In genomic region chr8:69900895-69901451, GRCm38 (mm10) we compare ENCODE assay signal across 8 mouse cellular contexts. TPM values are rescaled to one million over a fixed set of nuclear protein-coding genes. Genes with fewer than 3 reads are reported as not detected.
DNase-seq lines count a peak whose midpoint lies in the region; ATAC-seq and TF ChIP-seq lines count a peak whose summit lies in the region.

No protein-coding gene starts in this region.

- no peak for TF ChIP-seq POLR2A in cortical plate, adult 2 months (IDR thresholded peaks at IDR 0.05; ENCODE audit: extremely low read depth, insufficient read depth, low read length)
- TF ChIP-seq POLR2A in myocyte (IDR thresholded peaks at IDR 0.05; ENCODE audit: insufficient read length, low read depth), result no peak

- peak overlapping the region; percentile 95 for H3K4me3 ChIP-seq in layer of hippocampus, adult 2 months
- H3K4me3 ChIP-seq in cortical plate, adult 2 months (ENCODE audit: insufficient read depth, low read length), result peak overlapping the region; percentile 73
- peak overlapping the region; percentile 76 for H3K4me3 ChIP-seq in hindbrain, postnatal 0 days (ENCODE audit: low read length)
- H3K4me3 ChIP-seq in myocyte, result peak overlapping the region; percentile 90

- no peaks in the 10 kb centered on the region for H3K9me3 ChIP-seq in hindbrain, postnatal 0 days (ENCODE audit: low read length)

- peaks cover 49% of the 10 kb centered on the region for H3K79me2 ChIP-seq in myocyte (ENCODE audit: control insufficient read depth, insufficient read depth)

- H3K27me3 ChIP-seq in hindbrain, postnatal 0 days (ENCODE audit: insufficient read depth, low read length), result no peaks in the 10 kb centered on the region
- no peaks in the 10 kb centered on the region for H3K27me3 ChIP-seq in myocyte (ENCODE audit: control insufficient read depth, insufficient read depth, insufficient read length)

- H3K4me2 ChIP-seq in hindbrain, postnatal 0 days (ENCODE audit: low read depth, low read length), result peak overlapping the region; percentile 74
- H3K4me2 ChIP-seq in myocyte (ENCODE audit: low read depth), result peak overlapping the region; percentile 72

- peak overlapping the region; percentile 10 for H3ac ChIP-seq in myocyte (ENCODE audit: control insufficient read depth, insufficient read length)

- H3K27ac ChIP-seq in layer of hippocampus, adult 2 months, result peak overlapping the region; percentile 98
- H3K27ac ChIP-seq in cortical plate, adult 2 months (ENCODE audit: insufficient read depth, low read length), result peak overlapping the region; percentile 66
- H3K27ac ChIP-seq in hindbrain, postnatal 0 days, result peak overlapping the region; percentile 95

- WGBS in hindbrain, postnatal 0 days, result 18% methylated on average over 12 of the region's 12 CpGs

- intact Hi-C loops in left cerebral cortex, postnatal 36 days (cut with DNase I), result loop anchor here (5.0 kb wide), 1 partner anchor 274 kb away; the partner anchor contains the start of gene Zfp868

- no peaks in the 10 kb centered on the region for H3K36me3 ChIP-seq in hindbrain, postnatal 0 days (ENCODE audit: insufficient read depth, low read length)
- H3K36me3 ChIP-seq in myocyte (ENCODE audit: control insufficient read depth, insufficient read depth), result no peaks in the 10 kb centered on the region

- no peak for DNase-seq in layer of hippocampus, adult 2 months (ENCODE audit: low spot score in 2 of 2)
- DNase-seq in layer of hippocampus, postnatal 14 days (ENCODE audit: low spot score in 2 of 2), result no peak
- DNase-seq in hindbrain, postnatal 0 days (ENCODE audit: low spot score), result no peak
- DNase-seq in adrenal gland, postnatal 36 days, result no peak
- DNase-seq in right cerebral cortex, postnatal 4 days, result no peak
- DNase-seq in left cerebral cortex, postnatal 36 days (ENCODE audit: low spot score in 2 of 2), result no peak

- peaks cover 12% of the 10 kb centered on the region for H3K4me1 ChIP-seq in cortical plate, adult 2 months (ENCODE audit: control insufficient read depth, insufficient read depth, low read length)
- peaks cover 16% of the 10 kb centered on the region for H3K4me1 ChIP-seq in hindbrain, postnatal 0 days (ENCODE audit: insufficient read depth, low read length)

- peak overlapping the region; percentile 73 for H3K9ac ChIP-seq in hindbrain, postnatal 0 days (replicated peaks; ENCODE audit: low read length)

- ATAC-seq in hindbrain, postnatal 0 days, result no peak

- no peak for TF ChIP-seq CTCF in layer of hippocampus, adult 2 months (conservative IDR thresholded peaks at IDR 0.05)
- no peak for TF ChIP-seq CTCF in cortical plate, adult 2 months (IDR thresholded peaks at IDR 0.05; ENCODE audit: extremely low read depth, insufficient read depth, low read length)
- no peak for TF ChIP-seq CTCF in hindbrain, postnatal 0 days (IDR thresholded peaks at IDR 0.05; ENCODE audit: low read depth)

TF ChIP-seq in myocyte, 11 proteins besides CTCF, POLR2A, EP300 and RAD21:
- TF ChIP-seq TCF3 (IDR thresholded peaks at IDR 0.05; ENCODE audit: insufficient read length, low read depth) (no peak), SRF (IDR thresholded peaks at IDR 0.05; ENCODE audit: control insufficient read depth, insufficient read length, low read depth) (no peak), E2F4 (IDR thresholded peaks at IDR 0.05; ENCODE audit: insufficient read depth) (no peak), REST (IDR thresholded peaks at IDR 0.05; ENCODE audit: insufficient read depth, insufficient read length) (no peak), USF1 (IDR thresholded peaks at IDR 0.05; ENCODE audit: low read depth) (no peak)

RNA-seq across cellular contexts. Expression of gene Tssk6, which starts 1.0 kb away (rescaled TPM):
- total RNA-seq in layer of hippocampus, adult 2 months (2021), result under 1 TPM in 1 of 2 experiments, not detected in 1; 0.64 TPM
- total RNA-seq in layer of hippocampus, postnatal 14 days (2021), result under 1 TPM; 0.25 to 0.48 TPM
- polyA plus RNA-seq in cortical plate, adult 2 months (2012; rRNA removed), result 0.29 and 0.40 TPM in 2 replicates
- 1.6 and 1.8 TPM in 2 replicates for total RNA-seq in hindbrain, postnatal 0 days (2014; rRNA removed)
- 3.7 and 4.3 TPM in 2 replicates for polyA plus RNA-seq in hindbrain, postnatal 0 days (2015; fragmentation: Nextera tagmentation; extraction: Ambion mirVana)
- polyA plus RNA-seq in myocyte (2012; fragmentation: generic; extraction: Trizol), result 0.92 TPM
- under 1 TPM; 0.53 to 0.56 TPM for total RNA-seq in adrenal gland, postnatal 36 days (2021)
- under 1 TPM in 1 of 2 experiments, not detected in 1; 0.32 TPM for total RNA-seq in left cerebral cortex, postnatal 36 days (2021)

RNA-seq across cellular contexts. Expression of gene Ndufa13, which starts 1.4 kb away (rescaled TPM):
- total RNA-seq in layer of hippocampus, adult 2 months (2021), result 100 to 1,000 TPM; 154 to 157 TPM
- 100 to 1,000 TPM; 152 to 159 TPM for total RNA-seq in layer of hippocampus, postnatal 14 days (2021)
- 182 and 184 TPM in 2 replicates for polyA plus RNA-seq in cortical plate, adult 2 months (2012; rRNA removed)
- 61.0 and 91.4 TPM in 2 replicates for total RNA-seq in hindbrain, postnatal 0 days (2014; rRNA removed)
- 269 and 275 TPM in 2 replicates for polyA plus RNA-seq in hindbrain, postnatal 0 days (2015; fragmentation: Nextera tagmentation; extraction: Ambion mirVana)
- polyA plus RNA-seq in myocyte (2012; fragmentation: generic; extraction: Trizol), result 277 TPM
- 100 to 1,000 TPM; 166 to 176 TPM for total RNA-seq in adrenal gland, postnatal 36 days (2021)
- total RNA-seq in left cerebral cortex, postnatal 36 days (2021), result 100 to 1,000 TPM; 144 to 161 TPM

RNA-seq across cellular contexts. Expression of gene Yjefn3, which starts 1.5 kb away (rescaled TPM):
- 10 to 100 TPM; 29.3 to 32.5 TPM for total RNA-seq in layer of hippocampus, adult 2 months (2021)
- 10 to 100 TPM; 19.8 to 24.6 TPM for total RNA-seq in layer of hippocampus, postnatal 14 days (2021)
- 34.2 and 35.7 TPM in 2 replicates for polyA plus RNA-seq in cortical plate, adult 2 months (2012; rRNA removed)
- 8.4 and 10.7 TPM in 2 replicates for total RNA-seq in hindbrain, postnatal 0 days (2014; rRNA removed)
- polyA plus RNA-seq in hindbrain, postnatal 0 days (2015; fragmentation: Nextera tagmentation; extraction: Ambion mirVana), result 13.3 and 13.8 TPM in 2 replicates
- 19.0 TPM for polyA plus RNA-seq in myocyte (2012; fragmentation: generic; extraction: Trizol)
- total RNA-seq in adrenal gland, postnatal 36 days (2021), result 1 to 10 TPM; 1.9 to 2.7 TPM
- total RNA-seq in left cerebral cortex, postnatal 36 days (2021), result 10 to 100 TPM; 23.7 to 31.3 TPM

RNA-seq across cellular contexts. Expression of gene Cilp2, which starts 13.5 kb away (rescaled TPM):
- under 1 TPM; 0.69 to 0.72 TPM for total RNA-seq in layer of hippocampus, adult 2 months (2021)
- total RNA-seq in layer of hippocampus, postnatal 14 days (2021), result 1 to 10 TPM; 1.6 to 2.4 TPM
- polyA plus RNA-seq in cortical plate, adult 2 months (2012; rRNA removed), result 0.89 and 1.4 TPM in 2 replicates
- 14.3 and 19.2 TPM in 2 replicates for total RNA-seq in hindbrain, postnatal 0 days (2014; rRNA removed)
- 6.9 and 7.2 TPM in 2 replicates for polyA plus RNA-seq in hindbrain, postnatal 0 days (2015; fragmentation: Nextera tagmentation; extraction: Ambion mirVana)
- polyA plus RNA-seq in myocyte (2012; fragmentation: generic; extraction: Trizol), result 0.20 TPM
- under 1 TPM in 1 of 2 experiments, not detected in 1; 0.10 TPM for total RNA-seq in adrenal gland, postnatal 36 days (2021)
- total RNA-seq in left cerebral cortex, postnatal 36 days (2021), result 1 to 10 TPM in 1 of 2 experiments, under 1 TPM in 1; 0.91 to 1.0 TPM
